Mouse (Mus musculus) heart, postnatal 0 days (tissue): ENCODE data around the gene Crcp. TPM values are rescaled to one million over a fixed set of nuclear protein-coding genes. Genes with fewer than 3 reads are reported as not detected.

Experiments
- ATAC-seq: fragments of 200-750 bp; cut with Nextera tagmentation; 2 replicates; pipeline ENCODE4 v1.8.0; 2017; ENCODE audit warnings: low read depth, moderate number of reproducible peaks, moderate library complexity; ENCODE audit not compliant: insufficient read depth
- DNase-seq: peaks from one replicate; pipeline ENCODE4 v3.0.0-alpha.2; 2016; ENCODE audit warnings: low spot score
- H3K27ac ChIP-seq: fragments of 300-500 bp; sonication (generic); 2 replicates; pipeline ENCODE4 v1.5.1; 2014; ENCODE audit warnings: low read depth, mild to moderate bottlenecking
- H3K27me3 ChIP-seq: fragments of 300-500 bp; sonication (generic); 2 replicates; pipeline ENCODE4 v1.6.1; 2014; ENCODE audit warnings: low read length, mixed read lengths; ENCODE audit not compliant: control insufficient read depth, insufficient read depth
- H3K36me3 ChIP-seq: fragments of 300-500 bp; sonication (generic); replicated peaks from 2 replicates; pipeline ENCODE4 v1.6.1; 2014; ENCODE audit warnings: low read length, mixed read lengths; ENCODE audit not compliant: control insufficient read depth, insufficient read depth
- H3K4me1 ChIP-seq: fragments of 300-500 bp; sonication (generic); 2 replicates; pipeline ENCODE4 v1.6.1; 2014; ENCODE audit warnings: antibody characterized with exemption; ENCODE audit not compliant: control insufficient read depth, insufficient read depth
- H3K4me2 ChIP-seq: fragments of 300-500 bp; sonication (generic); 2 replicates; pipeline ENCODE4 v1.6.1; 2014; ENCODE audit warnings: low read depth, mild to moderate bottlenecking, low read length, moderate library complexity
- H3K4me3 ChIP-seq: fragments of 300-500 bp; sonication (generic); 2 replicates; pipeline ENCODE4 v1.5.1; 2014; ENCODE audit warnings: low read depth, low read length
- H3K9ac ChIP-seq: fragments of 300-500 bp; sonication (generic); replicated peaks from 2 replicates; pipeline ENCODE4 v1.6.1; 2014; ENCODE audit warnings: low read depth, low read length, mixed read lengths
- H3K9me3 ChIP-seq: fragments of 300-500 bp; sonication (generic); replicated peaks from 2 replicates; pipeline ENCODE4 v1.6.1; 2016; ENCODE audit warnings: low read length; ENCODE audit not compliant: control insufficient read depth
- CTCF ChIP-seq: IDR thresholded peaks from 2 replicates; pipeline ENCODE4 v1.5.1; 2016; ENCODE audit warnings: antibody characterized with exemption, control low read depth, low read depth
- EP300 ChIP-seq: IDR thresholded peaks from 2 replicates; pipeline ENCODE4 v1.6.1; 2016; ENCODE audit warnings: antibody characterized with exemption, low read depth
- WGBS: fragments of 180-500 bp; shearing (Covaris S2); extraction: QIAGEN DNeasy Blood & Tissue Kit; methylation state at CpG from one replicate; pipeline ENCODE4 v1.1.7; 2014; 5-methylcytosine and 5-hydroxymethylcytosine counted together
- polyA plus RNA-seq: library from polyadenylated mRNA; unstranded; fragments of >200 nt; fragmentation: Nextera tagmentation; extraction: Ambion mirVana; gene quantifications from 2 replicates; pipeline ENCODE4 v1.2.1, GENCODE M21; 2015
- total RNA-seq: library from RNA; depleted of rRNA; stranded (reverse); fragments of >200 nt; gene quantifications from 2 replicates; pipeline ENCODE4 v1.2.3, GENCODE M21; 2014; ENCODE audit warnings: low replicate concordance

Gene Crcp
- total and polyA plus RNA-seq, 2 experiments from 2014 or later: 9.7 to 20.8 TPM

DNA sequence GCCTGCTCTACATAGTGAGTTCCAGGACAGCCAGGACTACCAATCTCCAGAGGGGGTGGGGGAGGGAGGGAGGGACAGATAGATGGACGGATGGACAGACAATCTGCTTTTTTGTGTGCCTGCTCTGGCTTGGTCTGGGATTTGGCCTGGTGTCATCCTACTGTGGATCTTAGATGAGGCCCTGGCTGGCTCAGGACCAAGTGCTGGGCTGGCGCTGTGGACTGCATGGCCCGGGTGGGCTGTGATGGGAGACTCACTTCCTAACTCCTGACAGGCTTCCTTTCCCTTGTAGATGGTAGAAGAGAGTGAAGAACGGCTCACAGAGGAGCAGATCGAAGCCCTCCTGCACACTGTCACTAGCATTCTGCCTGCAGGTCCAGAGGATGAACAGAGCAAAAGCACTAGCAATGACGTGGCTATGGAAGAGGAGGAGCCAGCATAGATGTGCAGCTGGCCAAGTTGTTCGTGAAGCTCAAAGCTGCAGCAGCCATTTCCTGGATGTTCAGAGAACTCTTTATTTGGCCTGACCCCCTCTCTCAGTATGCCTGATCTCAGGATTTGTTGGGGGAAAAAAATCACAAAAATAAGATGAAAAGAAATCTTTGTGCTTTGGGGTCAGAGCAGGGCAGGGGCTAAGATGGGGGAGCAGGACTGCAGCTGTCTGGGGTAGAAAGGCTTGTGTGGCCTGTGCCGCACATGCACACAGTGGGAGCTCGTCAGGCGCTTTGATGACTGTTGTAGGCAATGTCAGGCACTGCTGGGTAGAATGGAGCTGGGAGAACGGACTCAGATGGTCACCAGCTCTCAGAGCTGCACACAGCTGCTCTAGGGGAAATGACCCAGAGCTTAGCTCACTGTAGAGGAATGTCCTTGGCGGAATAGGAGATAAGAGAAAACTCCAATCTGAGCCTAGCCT, 30.6 kb downstream of the Crcp start:
- H3K9me3 ChIP-seq: no peaks in the 10 kb centered on the region
- H3K4me2 ChIP-seq: no peak overlapping the region
- no peak for TF ChIP-seq CTCF
- no peak overlapping the region for H3K4me3 ChIP-seq
- H3K27me3 ChIP-seq: no peaks in the 10 kb centered on the region
- H3K36me3 ChIP-seq: no peaks in the 10 kb centered on the region
- ATAC-seq: peak; percentile 86
- peaks cover 12% of the 10 kb centered on the region for H3K4me1 ChIP-seq
- no peak overlapping the region for H3K9ac ChIP-seq
- peak; percentile 60 for DNase-seq
- peak overlapping the region; percentile 82 for H3K27ac ChIP-seq
- 36% methylated on average over 12 of the region's 12 CpGs for WGBS

DNA sequence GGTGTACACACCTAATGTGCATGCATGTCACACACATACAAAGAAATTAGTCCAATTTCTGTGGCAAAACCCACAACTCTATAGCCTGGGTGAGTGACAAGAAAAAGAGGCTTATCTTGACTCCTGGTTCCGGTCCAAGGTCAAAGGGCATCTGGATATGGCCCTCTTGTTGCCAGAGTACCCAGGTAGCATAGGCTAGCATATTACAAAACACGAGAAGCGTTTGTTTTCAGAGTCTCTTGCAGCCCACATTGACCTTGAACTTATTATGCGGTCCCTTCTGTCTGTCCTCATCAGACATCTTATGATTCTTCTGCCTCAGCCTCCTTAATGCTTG, 31.2 kb downstream of the Crcp start:
- H3K9ac ChIP-seq: no peak overlapping the region
- no peak overlapping the region for H3K4me3 ChIP-seq
- H3K9me3 ChIP-seq: no peaks in the 10 kb centered on the region
- H3K36me3 ChIP-seq: no peaks in the 10 kb centered on the region
- no peaks in the 10 kb centered on the region for H3K27me3 ChIP-seq
- peak overlapping the region; percentile 82 for H3K27ac ChIP-seq
- DNase-seq (no peak), ATAC-seq (no peak)
- H3K4me1 ChIP-seq: peaks cover 12% of the 10 kb centered on the region
- WGBS: 71% methylated on average over 4 of the region's 4 CpGs
- TF ChIP-seq CTCF (no peak), EP300 (no peak)
- H3K4me2 ChIP-seq: no peak overlapping the region

DNA sequence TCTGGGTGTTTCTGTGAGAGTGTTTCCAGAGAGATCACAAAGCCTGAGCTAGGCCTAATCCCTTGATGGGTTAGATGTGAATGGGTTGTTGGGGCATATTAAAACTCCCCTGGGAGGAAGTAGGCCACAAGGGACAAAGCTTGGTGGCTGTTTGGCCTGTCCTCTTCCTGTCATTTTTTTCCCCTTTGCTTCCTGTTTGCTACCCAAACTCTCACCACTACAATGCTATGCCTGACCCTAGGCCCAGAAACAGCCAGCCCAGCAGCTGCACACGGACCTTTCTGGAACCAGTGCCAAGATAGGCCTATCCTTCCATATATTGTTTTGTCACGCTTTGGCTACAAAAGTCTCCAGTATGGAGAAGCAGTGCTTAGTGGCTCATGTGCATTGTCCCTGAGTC, 33.0 kb downstream of the Crcp start:
- no peak for DNase-seq
- Histone ChIP-seq H3K4me1 (peaks cover 12% of the 10 kb centered on the region), H3K4me2 (no peak overlapping the region), H3K27ac (peak overlapping the region; percentile 77), H3K36me3 (no peaks in the 10 kb centered on the region), H3K9me3 (0 out of 2 replicates have a peak, but pooled peaks cover 3% of the 10 kb centered on the region), H3K9ac (no peak overlapping the region), H3K4me3 (no peak overlapping the region), H3K27me3 (no peaks in the 10 kb centered on the region)
- WGBS: 51% methylated on average over 2 of the region's 2 CpGs
- no peak for TF ChIP-seq CTCF
- peak; percentile 71; the same call in 1 of the 2 replicates for TF ChIP-seq EP300
- ATAC-seq: peak; percentile 45; the same call in 1 of the 2 replicates

DNA sequence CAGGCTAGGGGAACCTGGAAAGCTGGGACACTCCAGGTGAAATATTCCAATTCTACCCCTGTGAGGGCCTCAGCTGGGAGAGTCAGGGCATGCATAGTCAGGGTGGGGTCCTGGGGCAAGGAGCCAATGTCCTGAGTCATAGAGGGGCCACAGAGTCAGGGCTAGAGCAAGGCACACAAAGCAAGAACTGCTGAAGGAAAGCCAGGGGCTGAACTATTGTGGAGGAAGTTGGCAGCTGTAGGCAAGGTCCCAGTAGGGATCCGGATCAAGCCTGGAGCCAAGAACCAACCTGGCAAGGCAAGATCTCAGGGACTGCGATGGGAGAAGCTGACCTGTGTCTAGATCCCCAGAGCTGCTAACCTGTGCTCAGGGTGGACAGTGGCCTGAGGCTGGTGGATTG, 34.7 kb downstream of the Crcp start:
- no peak overlapping the region for H3K27ac ChIP-seq
- TF ChIP-seq CTCF (no peak), EP300 (no peak)
- H3K4me3 ChIP-seq: no peak overlapping the region
- peaks cover 12% of the 10 kb centered on the region for H3K4me1 ChIP-seq
- H3K36me3 ChIP-seq: no peaks in the 10 kb centered on the region
- no peak for DNase-seq
- 0 out of 2 replicates have a peak, but pooled peaks cover 3% of the 10 kb centered on the region for H3K27me3 ChIP-seq
- 0 out of 2 replicates have a peak, but pooled peaks cover 3% of the 10 kb centered on the region for H3K9me3 ChIP-seq
- no peak overlapping the region for H3K9ac ChIP-seq
- no peak overlapping the region for H3K4me2 ChIP-seq
- ATAC-seq: no peak
- 75% methylated on average over 2 of the region's 2 CpGs for WGBS

DNA sequence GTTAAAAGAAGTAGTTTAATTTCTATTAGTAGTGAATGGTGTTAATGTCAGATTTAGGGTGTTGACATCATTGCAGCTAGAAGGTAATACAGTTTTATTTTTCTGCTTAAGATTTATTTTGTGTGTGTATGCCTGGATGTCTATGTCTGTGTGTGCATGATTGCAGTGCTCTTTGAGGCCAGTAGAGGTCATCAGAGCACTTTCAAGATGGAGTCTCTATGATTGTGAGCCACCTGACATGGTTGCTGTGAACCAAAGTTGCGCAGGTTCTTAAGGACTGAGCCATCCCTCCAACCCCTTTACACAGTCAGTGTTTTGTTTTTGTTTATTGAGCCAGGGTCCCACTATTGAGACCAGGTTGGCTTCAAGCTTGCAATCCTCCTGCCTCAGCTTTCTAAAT, 36.5 kb downstream of the Crcp start:
- Histone ChIP-seq H3K36me3 (no peaks in the 10 kb centered on the region), H3K9ac (no peak overlapping the region), H3K27ac (no peak overlapping the region), H3K27me3 (peaks cover 8% of the 10 kb centered on the region; the same call in 1 of the 2 replicates), H3K4me3 (no peak overlapping the region), H3K4me1 (no peaks in the 10 kb centered on the region), H3K9me3 (0 out of 2 replicates have a peak, but pooled peaks cover 3% of the 10 kb centered on the region), H3K4me2 (no peak overlapping the region)
- no peak for ATAC-seq
- peak; percentile 11; the same call in 1 of the 2 replicates for TF ChIP-seq CTCF
- no peak for TF ChIP-seq EP300
- DNase-seq: no peak
- WGBS: 95% methylated on average over 1 of the region's 1 CpGs
